Mouse (Mus musculus) myocyte (in vitro differentiated cells): ENCODE measurements around the gene Zfp384.

Experiments used
- CEBPB ChIP-seq: IDR thresholded peaks from 2 replicates; pipeline ENCODE4 v1.6.1; 2011; ENCODE audit warnings: mild to moderate bottlenecking, moderate library complexity; ENCODE audit not compliant: poor library complexity, insufficient read depth, severe bottlenecking
- E2F4 ChIP-seq: IDR thresholded peaks from one replicate; pipeline ENCODE4 v1.6.1; 2011; ENCODE audit warnings: mild to moderate bottlenecking, control low read depth, moderate library complexity; ENCODE audit not compliant: insufficient read depth
- MAX ChIP-seq: IDR thresholded peaks from one replicate; pipeline ENCODE4 v1.6.1; 2011; ENCODE audit warnings: low read depth, mild to moderate bottlenecking, control low read depth
- MYOD1 ChIP-seq, 3 experiments: IDR thresholded peaks; one replicate each; pipeline ENCODE4 v1.6.1; 2011; ENCODE audit warnings: control low read depth in 2 of 3, low read depth in 2 of 3, mild to moderate bottlenecking in 2 of 3, moderate library complexity in 1 of 3; ENCODE audit not compliant: insufficient read length in 2 of 3, control insufficient read depth in 1 of 3
- MYOG ChIP-seq, 3 experiments: IDR thresholded peaks; one replicate each; pipeline ENCODE4 v1.6.1; 2011; ENCODE audit warnings: control low read depth in 2 of 3, low read depth in 2 of 3, mild to moderate bottlenecking in 2 of 3; ENCODE audit not compliant: insufficient read length in 2 of 3, control insufficient read depth in 1 of 3, insufficient read depth in 1 of 3
- POLR2A ChIP-seq: IDR thresholded peaks from one replicate; pipeline ENCODE4 v1.6.1; 2011; ENCODE audit warnings: low read depth, mild to moderate bottlenecking, control low read depth, moderate library complexity; ENCODE audit not compliant: insufficient read length
- POLR2AphosphoS2 ChIP-seq: IDR thresholded peaks from one replicate; pipeline ENCODE4 v1.6.1; 2011; ENCODE audit warnings: low read depth, control low read depth; ENCODE audit not compliant: insufficient read length
- REST ChIP-seq: IDR thresholded peaks from one replicate; pipeline ENCODE4 v1.6.1; 2011; ENCODE audit warnings: mild to moderate bottlenecking, control low read depth, moderate library complexity; ENCODE audit not compliant: insufficient read depth, insufficient read length
- TCF12 ChIP-seq: IDR thresholded peaks from one replicate; pipeline ENCODE4 v1.6.1; 2011; ENCODE audit warnings: mild to moderate bottlenecking, control low read depth; ENCODE audit not compliant: poor library complexity, insufficient read depth, severe bottlenecking
- USF1 ChIP-seq: IDR thresholded peaks from one replicate; pipeline ENCODE4 v1.6.1; 2011; ENCODE audit warnings: low read depth, mild to moderate bottlenecking, control low read depth, moderate library complexity

GRCm38 (mm10) chr6:124993876-124994275 is 15.1 kb upstream of the Zfp384 start:
- TF ChIP-seq MYOD1 (IDR thresholded peaks at IDR 0.05; ENCODE audit: control insufficient read depth in 1 of 3, insufficient read length in 2 of 3, low read depth in 2 of 3) = peak; percentile 63 to 75 (median 68)
- TF ChIP-seq POLR2AphosphoS2 = no peak
- no peak for TF ChIP-seq E2F4
- TF ChIP-seq POLR2A = no peak
- no peak for TF ChIP-seq CEBPB
- no peak for TF ChIP-seq TCF12
- peak in 2 of 3 experiments; percentile 15 to 53 for TF ChIP-seq MYOG (IDR thresholded peaks at IDR 0.05; ENCODE audit: control insufficient read depth in 1 of 3, insufficient read depth in 1 of 3, insufficient read length in 2 of 3, low read depth in 2 of 3)
- TF ChIP-seq USF1 = no peak
- TF ChIP-seq REST = no peak
- TF ChIP-seq MAX = no peak
